Mouse (Mus musculus): ENCODE data around the gene Lmntd1. TPM values are rescaled to one million over a fixed set of nuclear protein-coding genes. Genes with fewer than 3 reads are reported as not detected.

Lmntd1 gene
- polyA plus RNA-seq, 1 experiment: not detected

- H3K4me3 ChIP-seq (ENCODE audit: low read depth, low read length): no peak overlapping the region
- H3K27me3 ChIP-seq (ENCODE audit: control insufficient read depth, insufficient read depth, low read length, poor library complexity, severe bottlenecking): no peaks in the 10 kb centered on the region
- H3K4me1 ChIP-seq (ENCODE audit: control insufficient read depth, insufficient read depth, low read length): no peaks in the 10 kb centered on the region
- TF ChIP-seq CTCF (IDR thresholded peaks at IDR 0.05; ENCODE audit: low read depth, low read length) (no peak), POLR2A (IDR thresholded peaks at IDR 0.05; ENCODE audit: insufficient read depth, low read length) (no peak), EP300 (IDR thresholded peaks at IDR 0.05; ENCODE audit: insufficient read depth, low read depth, low read length) (no peak)
- no peak overlapping the region for H3K27ac ChIP-seq (ENCODE audit: insufficient read depth, low read length)
- H3K9ac ChIP-seq (ENCODE audit: low read depth, poor library complexity, severe bottlenecking): no peak overlapping the region
- no peaks in the 10 kb centered on the region for H3K36me3 ChIP-seq (ENCODE audit: control insufficient read depth, insufficient read depth, low read length, poor library complexity, severe bottlenecking)
- no peaks in the 10 kb centered on the region for H3K9me3 ChIP-seq (replicated peaks; ENCODE audit: control insufficient read depth, insufficient read depth, low read length, poor library complexity, severe bottlenecking)
Observed at GRCm38 (mm10) chr6:145604126-145604525, 10.0 kb downstream of the Lmntd1 start.

GRCm38 (mm10) chr6:145598794-145599555 lies 15.1 kb downstream of the Lmntd1 start:
- no peak overlapping the region for H3K9ac ChIP-seq (ENCODE audit: low read depth, poor library complexity, severe bottlenecking)
- no peaks in the 10 kb centered on the region for H3K9me3 ChIP-seq (replicated peaks; ENCODE audit: control insufficient read depth, insufficient read depth, low read length, poor library complexity, severe bottlenecking)
- no peaks in the 10 kb centered on the region for H3K4me1 ChIP-seq (ENCODE audit: control insufficient read depth, insufficient read depth, low read length)
- no peaks in the 10 kb centered on the region for H3K36me3 ChIP-seq (ENCODE audit: control insufficient read depth, insufficient read depth, low read length, poor library complexity, severe bottlenecking)
- no peak overlapping the region for H3K27ac ChIP-seq (ENCODE audit: insufficient read depth, low read length)
- no peak overlapping the region for H3K4me3 ChIP-seq (ENCODE audit: low read depth, low read length)
- TF ChIP-seq EP300 (IDR thresholded peaks at IDR 0.05; ENCODE audit: insufficient read depth, low read depth, low read length) (no peak), POLR2A (IDR thresholded peaks at IDR 0.05; ENCODE audit: insufficient read depth, low read length) (no peak), CTCF (IDR thresholded peaks at IDR 0.05; ENCODE audit: low read depth, low read length) (no peak)
- H3K27me3 ChIP-seq (ENCODE audit: control insufficient read depth, insufficient read depth, low read length, poor library complexity, severe bottlenecking): no peaks in the 10 kb centered on the region

GRCm38 (mm10) chr6:145595905-145596304 lies 18.2 kb downstream of the Lmntd1 start:
- Histone ChIP-seq H3K27me3 (ENCODE audit: control insufficient read depth, insufficient read depth, low read length, poor library complexity, severe bottlenecking) (no peaks in the 10 kb centered on the region; the same call in 1 of the 2 replicates), H3K4me3 (ENCODE audit: low read depth, low read length) (no peak overlapping the region), H3K9ac (ENCODE audit: low read depth, poor library complexity, severe bottlenecking) (no peak overlapping the region), H3K4me1 (ENCODE audit: control insufficient read depth, insufficient read depth, low read length) (no peaks in the 10 kb centered on the region), H3K27ac (ENCODE audit: insufficient read depth, low read length) (no peak overlapping the region), H3K9me3 (replicated peaks; ENCODE audit: control insufficient read depth, insufficient read depth, low read length, poor library complexity, severe bottlenecking) (no peaks in the 10 kb centered on the region), H3K36me3 (ENCODE audit: control insufficient read depth, insufficient read depth, low read length, poor library complexity, severe bottlenecking) (no peaks in the 10 kb centered on the region)
- TF ChIP-seq POLR2A (IDR thresholded peaks at IDR 0.05; ENCODE audit: insufficient read depth, low read length): no peak
- TF ChIP-seq EP300 (IDR thresholded peaks at IDR 0.05; ENCODE audit: insufficient read depth, low read depth, low read length): no peak
- no peak for TF ChIP-seq CTCF (IDR thresholded peaks at IDR 0.05; ENCODE audit: low read depth, low read length)

- no peak overlapping the region for H3K9ac ChIP-seq (ENCODE audit: low read depth, poor library complexity, severe bottlenecking)
- H3K27me3 ChIP-seq (ENCODE audit: control insufficient read depth, insufficient read depth, low read length, poor library complexity, severe bottlenecking): no peaks in the 10 kb centered on the region; the same call in 1 of the 2 replicates
- H3K36me3 ChIP-seq (ENCODE audit: control insufficient read depth, insufficient read depth, low read length, poor library complexity, severe bottlenecking): no peaks in the 10 kb centered on the region
- H3K9me3 ChIP-seq (replicated peaks; ENCODE audit: control insufficient read depth, insufficient read depth, low read length, poor library complexity, severe bottlenecking): no peaks in the 10 kb centered on the region
- no peaks in the 10 kb centered on the region for H3K4me1 ChIP-seq (ENCODE audit: control insufficient read depth, insufficient read depth, low read length)
- no peak for TF ChIP-seq EP300 (IDR thresholded peaks at IDR 0.05; ENCODE audit: insufficient read depth, low read depth, low read length)
- no peak for TF ChIP-seq POLR2A (IDR thresholded peaks at IDR 0.05; ENCODE audit: insufficient read depth, low read length)
- TF ChIP-seq CTCF (IDR thresholded peaks at IDR 0.05; ENCODE audit: low read depth, low read length): no peak
- no peak overlapping the region for H3K4me3 ChIP-seq (ENCODE audit: low read depth, low read length)
- no peak overlapping the region for H3K27ac ChIP-seq (ENCODE audit: insufficient read depth, low read length)
Observed at GRCm38 (mm10) chr6:145593991-145594390, 20.1 kb downstream of the Lmntd1 start.

GRCm38 (mm10) chr6:145592531-145592998 lies 21.6 kb downstream of the Lmntd1 start:
- Histone ChIP-seq H3K4me3 (ENCODE audit: low read depth, low read length) (no peak overlapping the region), H3K36me3 (ENCODE audit: control insufficient read depth, insufficient read depth, low read length, poor library complexity, severe bottlenecking) (no peaks in the 10 kb centered on the region), H3K4me1 (ENCODE audit: control insufficient read depth, insufficient read depth, low read length) (no peaks in the 10 kb centered on the region), H3K27ac (ENCODE audit: insufficient read depth, low read length) (no peak overlapping the region), H3K9ac (ENCODE audit: low read depth, poor library complexity, severe bottlenecking) (no peak overlapping the region), H3K27me3 (ENCODE audit: control insufficient read depth, insufficient read depth, low read length, poor library complexity, severe bottlenecking) (no peaks in the 10 kb centered on the region; the same call in 1 of the 2 replicates), H3K9me3 (replicated peaks; ENCODE audit: control insufficient read depth, insufficient read depth, low read length, poor library complexity, severe bottlenecking) (no peaks in the 10 kb centered on the region)
- TF ChIP-seq EP300 (IDR thresholded peaks at IDR 0.05; ENCODE audit: insufficient read depth, low read depth, low read length) (no peak), POLR2A (IDR thresholded peaks at IDR 0.05; ENCODE audit: insufficient read depth, low read length) (no peak), CTCF (IDR thresholded peaks at IDR 0.05; ENCODE audit: low read depth, low read length) (no peak)

GRCm38 (mm10) chr6:145592036-145592435 lies 22.1 kb downstream of the Lmntd1 start:
- Histone ChIP-seq H3K27me3 (ENCODE audit: control insufficient read depth, insufficient read depth, low read length, poor library complexity, severe bottlenecking) (no peaks in the 10 kb centered on the region; the same call in 1 of the 2 replicates), H3K9me3 (replicated peaks; ENCODE audit: control insufficient read depth, insufficient read depth, low read length, poor library complexity, severe bottlenecking) (no peaks in the 10 kb centered on the region), H3K4me3 (ENCODE audit: low read depth, low read length) (no peak overlapping the region), H3K27ac (ENCODE audit: insufficient read depth, low read length) (no peak overlapping the region), H3K36me3 (ENCODE audit: control insufficient read depth, insufficient read depth, low read length, poor library complexity, severe bottlenecking) (no peaks in the 10 kb centered on the region), H3K9ac (ENCODE audit: low read depth, poor library complexity, severe bottlenecking) (no peak overlapping the region), H3K4me1 (ENCODE audit: control insufficient read depth, insufficient read depth, low read length) (no peaks in the 10 kb centered on the region)
- TF ChIP-seq CTCF (IDR thresholded peaks at IDR 0.05; ENCODE audit: low read depth, low read length): no peak
- no peak for TF ChIP-seq POLR2A (IDR thresholded peaks at IDR 0.05; ENCODE audit: insufficient read depth, low read length)

Data from ES-Bruce4 (cell line).